Mouse (Mus musculus) forelimb bud, embryonic 11.5 days (tissue): Measurements from ENCODE around the gene Olfr884.

ENCODE experiments used
- DNase-seq: peaks from one replicate; pipeline ENCODE4 v3.0.0-alpha.2; 2012; ENCODE audit warnings: low read depth, low spot score

The Olfr884 gene

GRCm38 (mm10) chr9:38046255-38046654, at the start of gene Olfr884:
Olfr884 (plus strand) TSS chr9:38046555.
- DNase-seq = no peak

GRCm38 (mm10) chr9:37998581-37999204, 47.7 kb upstream of the Olfr884 start:
- DNase-seq = peak; percentile 0

GRCm38 (mm10) chr9:38000021-38000420, 46.3 kb upstream of the Olfr884 start:
- DNase-seq = no peak

GRCm38 (mm10) chr9:38025508-38025907, 20.8 kb upstream of the Olfr884 start, which contains the start of gene Olfr883:
Olfr883 (plus strand) TSS chr9:38025808.
- no peak for DNase-seq

DNA sequence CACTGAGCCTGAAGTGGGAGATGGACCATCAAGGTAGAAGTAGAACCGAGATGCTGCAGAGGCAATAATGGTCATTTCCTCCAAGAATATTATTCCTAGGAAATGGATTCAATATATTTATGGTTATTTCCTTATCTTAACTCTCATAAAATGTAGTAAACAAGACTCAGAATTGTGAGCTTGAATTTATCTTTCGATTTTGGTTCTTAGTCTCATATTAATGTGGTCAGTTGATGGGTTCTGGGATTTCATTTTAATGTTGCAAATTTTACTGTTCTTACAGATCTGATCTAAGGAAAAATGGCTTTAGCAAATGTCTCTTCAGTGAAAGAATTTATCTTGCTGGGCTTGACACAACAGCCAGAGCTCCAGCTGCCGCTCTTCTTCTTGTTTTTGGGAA, 14.7 kb downstream of the Olfr884 start, which contains the start of gene Olfr885:
Gene Olfr885 (plus strand): TSS at position 301 of the 400 bp plus-strand sequence.
- no peak for DNase-seq

DNA sequence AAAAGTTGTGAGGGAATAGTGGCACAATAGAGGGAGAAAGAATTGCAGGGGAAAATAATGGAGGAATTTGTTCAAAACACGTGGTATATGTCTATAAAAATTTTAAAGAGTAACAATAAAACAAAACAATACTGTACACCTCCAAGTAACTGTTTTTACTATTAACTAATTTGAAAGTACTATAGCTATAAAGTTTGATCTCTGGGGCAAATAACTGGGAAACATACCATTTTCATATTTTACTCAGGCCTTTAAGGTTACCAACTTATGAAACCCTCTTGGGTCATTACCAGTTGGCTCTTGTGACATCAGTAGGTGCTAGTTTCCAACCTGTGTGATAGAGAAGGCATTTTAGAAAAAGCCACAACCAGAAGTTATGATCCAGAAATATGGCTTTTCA, 37.4 kb downstream of the Olfr884 start, which contains the start of gene Olfr887:
Gene Olfr887 (plus strand): TSS at position 301 of the 400 bp plus-strand sequence.
- DNase-seq = no peak
